Mouse (Mus musculus): Measurements from ENCODE around the gene Txndc12.

Txndc12 gene

DNA sequence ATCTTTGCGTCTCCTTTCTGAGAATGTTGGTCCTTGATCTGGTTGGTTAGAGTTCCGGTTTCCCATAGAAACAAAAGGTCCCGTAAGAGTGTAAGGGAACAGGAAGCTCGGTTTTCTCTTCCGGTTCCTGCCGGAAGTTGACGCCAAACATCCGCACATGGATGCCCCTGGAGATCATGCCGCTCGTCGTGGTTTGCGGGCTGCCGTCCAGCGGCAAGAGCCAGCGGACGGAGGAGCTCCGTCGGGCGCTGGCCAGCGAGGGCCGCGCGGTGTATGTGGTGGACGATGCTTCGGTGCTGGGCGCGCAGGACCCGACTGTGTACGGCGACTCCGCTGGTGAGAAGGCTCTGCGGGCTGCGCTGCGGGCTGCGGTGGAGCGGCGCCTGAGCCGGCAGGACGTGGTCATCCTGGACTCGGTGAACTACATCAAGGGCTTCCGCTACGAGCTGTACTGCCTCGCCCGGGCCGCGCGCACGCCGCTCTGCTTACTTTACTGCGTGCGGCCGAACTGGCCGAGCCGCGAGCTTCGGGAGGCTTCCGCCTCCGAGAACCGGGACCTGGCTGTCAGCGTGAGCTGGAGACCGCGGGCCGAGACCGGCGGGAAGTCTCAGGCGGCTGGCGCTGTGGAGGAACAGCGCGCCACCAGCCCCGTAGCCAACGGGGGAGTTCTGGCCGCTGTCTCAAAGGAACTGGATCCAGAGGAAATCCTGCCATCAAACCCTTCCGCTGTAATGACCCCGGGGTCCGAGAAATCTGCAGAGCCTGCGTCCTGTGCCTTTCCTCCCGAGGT lies 13.5 kb downstream of the Txndc12 start, which contains the start of gene Kti12:
TSS of gene Kti12 (plus strand) at position 71 of the 790 bp plus-strand sequence.
- DNase-seq: peak; percentile 71 to 73

DNA sequence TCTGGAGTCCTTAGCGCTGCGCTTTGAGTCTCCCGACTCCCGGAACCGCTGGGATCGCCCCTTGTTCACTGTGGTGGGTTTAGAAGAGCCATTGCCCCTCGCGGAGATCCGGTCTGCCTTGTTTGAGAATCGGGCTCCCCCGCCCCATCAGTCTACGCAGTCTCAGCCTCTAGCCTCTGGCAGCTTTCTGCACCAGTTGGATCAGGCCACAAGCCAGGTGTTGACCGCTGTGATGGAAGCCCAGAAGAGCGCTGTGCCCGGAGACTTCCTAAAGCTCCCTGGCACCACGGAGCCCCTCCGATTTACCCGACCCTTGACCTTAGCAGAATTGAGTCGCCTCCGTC lies 14.1 kb downstream of the Txndc12 start, which contains the start of gene A730015C16Rik:
TSS of gene A730015C16Rik (minus strand) at position 115 of the 344 bp plus-strand sequence.
- peak; percentile 12 to 32 for DNase-seq

DNA sequence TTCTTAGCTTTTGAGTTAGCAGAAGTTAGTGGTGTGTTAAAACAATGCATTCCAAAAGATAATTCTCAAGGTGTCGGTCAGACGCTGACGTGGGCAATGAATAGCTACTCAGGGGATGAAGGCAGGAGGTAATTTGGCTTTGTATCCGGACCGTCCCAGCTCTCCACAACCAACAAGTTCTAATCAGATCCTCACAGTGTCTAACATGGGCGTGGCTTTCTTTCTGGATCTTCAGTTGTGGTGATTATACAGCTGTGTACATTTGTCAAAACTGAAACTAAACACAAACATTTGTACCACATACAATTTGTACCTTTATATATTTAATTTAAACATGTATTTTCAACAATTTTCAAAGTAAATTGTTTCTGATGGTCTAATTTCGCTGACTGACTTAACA lies 32.4 kb downstream of the Txndc12 start:
- DNase-seq: no peak

DNA sequence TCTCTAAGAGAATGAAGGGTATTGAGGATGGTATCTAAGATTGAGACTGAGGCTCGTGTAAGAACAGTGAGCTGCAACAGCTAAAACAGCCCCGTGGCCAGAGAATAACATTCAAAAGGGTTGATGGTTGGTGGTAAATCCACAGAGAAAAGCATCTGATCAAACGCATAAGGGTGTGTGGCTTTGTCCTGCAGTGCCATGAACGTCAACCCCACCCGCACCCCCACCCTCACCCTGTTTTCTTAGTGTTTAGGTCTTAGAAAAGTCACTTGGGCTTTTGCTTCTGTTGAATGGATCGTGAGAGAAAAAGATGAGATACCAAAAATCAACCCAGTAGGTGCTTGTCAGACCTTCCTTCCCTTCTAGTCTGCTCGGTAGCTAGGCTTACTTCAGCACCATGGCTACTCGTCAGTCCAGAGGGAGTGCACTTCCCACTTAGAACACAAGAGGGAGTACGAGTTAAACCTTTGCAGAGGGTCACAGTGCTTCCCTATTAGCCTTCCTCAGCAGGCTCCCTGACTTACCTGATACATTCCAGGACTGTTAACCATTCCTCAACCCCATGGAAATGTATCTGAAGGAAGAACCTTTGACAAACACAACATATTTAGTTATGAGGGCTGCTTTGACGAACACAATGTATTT lies 35.5 kb downstream of the Txndc12 start:
- DNase-seq: peak; percentile 27 to 53

DNA sequence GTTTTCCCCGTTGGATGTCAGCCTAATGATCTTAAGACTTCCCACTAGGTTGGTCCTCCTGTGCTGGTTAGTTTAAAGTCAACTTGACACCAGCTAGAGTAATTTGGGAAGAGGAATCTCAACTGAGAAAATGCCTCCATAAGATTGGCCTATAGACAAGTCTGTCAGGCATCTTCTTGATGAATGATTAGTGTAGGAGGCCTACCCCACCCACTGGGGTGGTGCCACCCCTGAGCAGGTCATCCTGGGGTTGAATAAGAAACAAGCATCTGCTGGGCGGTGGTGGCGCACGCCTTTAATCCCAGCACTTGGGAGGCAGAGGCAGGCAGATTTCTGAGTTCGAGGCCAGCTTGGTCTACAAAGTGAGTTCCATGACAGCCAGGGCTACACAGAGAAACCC lies 39.3 kb downstream of the Txndc12 start:
- no peak for DNase-seq

DNA sequence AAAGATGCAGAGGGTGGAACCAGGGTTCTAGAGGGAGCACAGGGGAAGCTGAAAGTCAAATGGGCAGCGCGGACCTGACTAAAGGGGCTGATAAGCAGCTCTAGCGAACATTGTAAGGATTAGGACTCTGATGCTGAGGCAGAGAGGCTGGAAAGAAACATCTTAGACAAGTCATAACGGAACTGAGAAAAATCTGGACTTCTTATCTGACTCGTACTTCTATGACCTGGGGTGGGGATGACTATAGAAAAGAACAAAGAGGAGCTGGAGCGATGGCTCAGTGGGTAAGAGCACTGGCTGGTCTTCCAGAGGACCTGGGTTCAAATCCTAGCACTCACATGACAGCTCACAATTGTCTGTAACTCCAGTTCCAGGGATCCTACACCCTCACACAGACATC lies 43.5 kb downstream of the Txndc12 start:
- no peak for DNase-seq

DNA sequence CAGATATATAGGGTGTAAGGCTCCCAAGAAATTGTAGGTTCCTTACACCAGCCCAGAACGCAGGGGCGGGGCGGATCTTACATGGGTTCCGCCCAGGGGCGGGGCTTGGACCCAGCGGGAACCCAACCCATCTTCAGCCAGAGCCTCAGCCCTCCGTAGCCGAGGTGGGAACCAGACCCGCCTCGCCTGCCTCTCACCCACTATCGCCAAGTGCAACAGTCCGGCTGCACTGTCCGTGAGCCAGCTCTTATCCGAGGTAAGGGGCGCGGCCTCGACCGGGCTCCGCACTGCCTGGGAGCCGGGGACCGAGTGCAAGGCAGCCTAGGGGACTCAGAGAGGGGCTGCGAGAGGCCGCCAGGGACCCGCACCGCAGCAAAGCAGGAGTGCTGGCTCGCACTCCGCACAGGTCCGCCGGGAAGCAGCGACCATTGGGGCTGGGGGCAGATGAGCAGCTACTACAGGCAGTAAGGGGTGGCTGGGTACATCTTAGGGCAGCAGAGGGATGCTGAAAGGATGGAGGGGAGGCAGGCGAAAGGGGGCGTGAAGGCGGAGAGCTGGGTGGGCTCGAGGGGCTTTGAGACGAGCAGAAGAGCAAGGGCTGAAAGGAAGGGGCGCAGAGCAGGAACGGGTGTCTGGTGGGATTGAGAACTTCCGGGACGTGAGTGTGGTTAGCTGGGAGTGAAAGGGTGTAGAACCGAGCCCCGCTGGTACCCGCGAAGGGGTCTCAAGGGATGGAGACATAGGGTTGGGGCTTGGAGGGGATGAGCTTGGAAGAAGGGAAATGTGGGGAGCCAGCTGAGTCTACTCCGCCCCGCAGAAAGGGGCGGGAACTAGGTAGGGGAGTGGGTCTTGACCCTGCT lies 44.8 kb downstream of the Txndc12 start, which contains the start of gene Rab3b:
TSS of gene Rab3b (plus strand) at position 101 of the 860 bp plus-strand sequence.
- peak; percentile 55 to 60 for DNase-seq

DNA sequence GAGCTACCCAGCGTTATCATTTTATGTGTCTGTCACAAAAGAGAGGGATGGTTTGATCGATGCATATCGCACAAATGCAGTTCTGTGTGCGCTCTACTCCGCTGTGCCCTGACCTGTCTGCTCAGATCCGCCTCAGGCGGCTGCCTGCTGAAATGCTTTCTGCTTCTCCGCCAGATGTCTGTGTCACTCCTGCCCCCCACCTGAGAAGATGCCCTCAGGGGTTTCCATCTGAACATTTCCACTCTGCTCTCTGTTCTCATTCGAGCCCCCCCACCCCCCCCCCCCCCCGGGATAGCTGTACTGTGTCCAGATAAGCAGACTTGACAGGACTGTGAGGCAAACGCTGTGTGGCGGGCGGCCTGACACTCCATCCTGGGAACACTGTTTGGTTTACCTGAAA lies 49.4 kb downstream of the Txndc12 start:
- no peak for DNase-seq

DNA sequence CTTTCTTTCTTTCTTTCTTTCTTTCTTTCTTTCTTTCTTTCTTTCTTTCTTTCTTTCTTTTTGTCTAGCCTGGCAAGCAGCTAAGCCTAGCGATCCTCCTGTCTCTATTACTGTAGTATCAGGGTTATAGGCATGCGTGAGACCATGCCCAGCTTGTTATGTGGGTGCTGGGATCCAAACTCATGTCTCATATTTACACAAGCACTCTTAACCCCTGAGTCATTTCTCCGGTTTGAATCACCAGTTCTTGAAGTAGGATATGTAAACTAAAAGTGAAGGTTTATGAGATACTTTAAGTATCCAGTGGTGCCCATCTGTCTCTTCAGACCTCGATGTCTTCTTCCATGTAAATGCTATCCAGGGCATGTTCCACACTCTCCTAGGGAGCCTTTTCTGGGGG lies 53.1 kb downstream of the Txndc12 start:
- no peak for DNase-seq

DNA sequence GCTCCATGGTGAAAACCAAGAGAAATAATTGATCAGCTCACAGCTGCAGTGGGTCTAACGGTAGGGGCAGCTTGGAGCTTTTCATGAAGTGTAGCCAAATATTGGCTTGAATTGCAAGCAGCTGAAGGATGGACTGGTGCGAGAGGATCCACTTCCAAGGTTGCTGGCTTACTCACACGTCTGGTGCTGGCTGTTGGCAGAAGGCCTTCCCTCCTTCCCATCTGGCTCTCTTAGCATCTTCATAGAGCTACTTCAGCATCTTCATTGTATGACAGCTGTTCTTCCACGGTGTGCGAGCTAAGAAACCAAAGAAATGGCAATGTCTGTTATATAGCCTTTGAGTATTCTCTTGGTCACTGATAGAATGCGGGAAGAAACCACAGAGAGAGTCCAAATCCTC lies 56.5 kb downstream of the Txndc12 start:
- DNase-seq: no peak

DNA sequence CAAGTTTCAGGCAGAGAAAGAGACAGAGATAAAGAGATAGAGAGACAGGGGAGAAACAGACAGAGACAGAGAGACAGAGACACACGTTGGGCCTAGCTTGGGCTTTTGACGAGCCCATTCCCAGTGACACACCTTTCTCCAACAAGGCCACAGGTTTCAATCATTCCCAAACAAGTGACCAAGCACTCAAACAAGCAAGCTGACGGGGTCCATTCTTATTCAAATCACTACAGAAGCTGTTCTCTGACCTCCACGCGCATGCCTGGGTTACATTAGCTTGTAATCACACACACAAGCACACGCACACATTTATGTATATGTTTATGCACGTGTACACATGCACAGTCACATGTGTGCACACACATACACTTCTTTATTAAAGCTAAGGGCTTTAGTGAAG lies 66.0 kb downstream of the Txndc12 start:
- DNase-seq: no peak

DNA sequence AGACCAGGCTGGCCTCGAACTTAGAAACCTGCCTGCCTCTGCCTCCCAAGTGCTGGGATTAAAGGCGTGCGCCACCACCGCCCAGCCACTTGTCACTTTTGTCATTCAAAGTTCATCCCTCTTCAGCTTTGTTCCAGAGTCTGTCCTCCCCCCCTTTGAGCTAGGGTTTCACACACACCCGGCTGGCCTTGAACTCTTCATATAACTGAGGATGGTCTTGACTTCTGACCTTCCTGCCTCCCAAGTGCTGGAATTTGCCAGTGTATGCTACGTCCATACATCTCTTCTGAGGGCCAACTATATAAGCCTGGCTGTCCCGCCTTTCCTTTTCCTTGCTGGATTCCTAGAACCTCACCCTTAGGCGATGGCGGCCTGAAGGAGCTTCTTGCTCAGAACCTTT lies 68.5 kb downstream of the Txndc12 start:
- DNase-seq: no peak

DNA sequence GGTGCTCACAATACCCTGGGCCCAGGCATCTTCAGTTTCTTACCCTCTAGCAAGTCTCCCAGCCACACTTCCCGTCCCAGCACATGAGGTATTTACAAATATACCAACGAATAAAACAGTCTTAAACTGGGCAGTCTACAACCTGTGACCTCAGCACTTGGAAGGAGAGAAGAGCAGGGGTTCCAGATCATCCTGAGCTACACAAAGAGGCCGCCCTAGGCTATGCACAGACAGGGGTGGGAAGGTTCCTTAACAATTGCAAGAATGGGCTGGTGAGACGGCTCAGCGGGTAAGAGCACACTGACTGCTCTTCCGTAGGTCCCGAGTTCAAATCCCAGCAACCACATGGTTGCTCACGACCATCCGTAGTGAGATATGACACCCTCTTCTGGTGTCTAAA lies 68.9 kb downstream of the Txndc12 start:
- DNase-seq: no peak

DNA sequence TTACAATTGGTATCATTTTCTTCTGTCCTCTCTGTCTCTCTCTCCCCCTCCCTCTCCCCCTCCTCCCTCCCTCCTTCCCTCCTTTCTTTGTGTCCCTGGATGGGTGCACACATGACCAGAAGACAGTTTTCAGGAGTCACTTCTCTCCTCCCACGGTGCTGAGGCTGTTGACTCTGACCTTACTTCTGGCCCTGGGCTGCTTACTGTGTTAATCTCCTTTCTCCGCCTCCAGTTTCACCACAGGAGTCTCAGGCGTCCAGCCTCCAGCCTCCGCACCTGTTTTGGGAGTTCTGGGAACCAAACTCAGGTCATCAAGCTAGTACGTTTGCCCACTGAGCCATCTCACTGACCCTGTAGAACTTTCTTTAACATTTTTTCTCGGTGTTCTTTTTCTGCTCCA lies 69.7 kb downstream of the Txndc12 start:
- no peak for DNase-seq

DNA sequence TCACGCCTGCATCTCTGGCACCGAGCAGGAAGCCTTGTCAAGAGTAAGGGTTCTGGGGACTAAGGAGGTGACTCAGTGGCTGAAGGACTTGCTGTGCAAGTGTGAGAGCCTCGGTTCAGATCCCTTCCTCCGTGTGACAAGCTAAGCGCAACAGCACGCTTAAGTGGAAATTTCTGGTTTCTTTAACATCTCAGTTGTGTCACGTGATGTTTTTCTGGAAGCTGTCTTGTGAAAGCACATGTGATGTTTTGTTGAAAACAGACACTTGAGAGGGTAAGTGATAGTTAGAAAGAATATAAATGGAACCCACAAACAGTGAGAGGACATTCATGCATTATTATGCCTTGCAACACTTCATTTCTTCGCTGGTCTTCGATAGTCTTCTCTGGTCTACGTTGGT lies 70.4 kb downstream of the Txndc12 start:
- DNase-seq: no peak

DNA sequence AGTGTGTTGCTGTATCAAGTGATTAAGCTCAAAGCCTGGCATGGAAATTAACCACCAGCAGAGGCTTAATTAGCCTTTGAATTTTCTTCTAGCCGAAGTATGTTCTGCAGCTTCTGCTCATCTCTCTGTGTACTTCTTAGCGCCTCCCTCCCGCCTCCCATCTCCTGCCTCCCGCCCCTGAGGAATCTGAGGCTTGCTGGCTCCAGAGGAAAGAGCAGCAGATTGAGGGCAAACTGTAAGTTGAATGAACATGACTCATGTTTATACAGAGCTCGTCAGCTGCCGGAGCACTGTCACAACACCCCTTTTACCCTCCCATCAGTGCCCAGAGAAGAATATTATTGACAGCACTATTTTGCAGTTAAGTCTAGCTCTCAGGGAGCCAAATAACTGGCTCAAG lies 71.5 kb downstream of the Txndc12 start:
- no peak for DNase-seq

DNA sequence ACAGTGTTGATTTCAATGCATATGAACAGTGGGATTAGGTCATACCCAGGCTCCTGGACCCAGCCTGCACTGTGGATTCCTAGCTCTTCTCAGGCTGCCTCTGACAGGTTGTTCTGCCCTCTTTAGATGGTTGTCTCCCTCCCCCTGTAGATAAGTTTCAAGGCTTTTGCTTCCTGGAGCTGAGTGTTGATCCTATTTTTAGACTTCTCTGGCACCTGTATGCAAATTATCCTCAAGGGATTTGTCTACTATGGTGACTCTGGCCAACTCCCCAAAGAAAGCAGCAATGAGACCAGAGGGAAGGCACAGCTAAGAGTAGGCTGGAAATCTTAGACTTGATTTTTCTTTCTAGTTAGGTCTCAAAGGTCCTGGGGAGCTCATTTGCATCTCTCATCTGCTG lies 73.1 kb downstream of the Txndc12 start:
- no peak for DNase-seq

DNA sequence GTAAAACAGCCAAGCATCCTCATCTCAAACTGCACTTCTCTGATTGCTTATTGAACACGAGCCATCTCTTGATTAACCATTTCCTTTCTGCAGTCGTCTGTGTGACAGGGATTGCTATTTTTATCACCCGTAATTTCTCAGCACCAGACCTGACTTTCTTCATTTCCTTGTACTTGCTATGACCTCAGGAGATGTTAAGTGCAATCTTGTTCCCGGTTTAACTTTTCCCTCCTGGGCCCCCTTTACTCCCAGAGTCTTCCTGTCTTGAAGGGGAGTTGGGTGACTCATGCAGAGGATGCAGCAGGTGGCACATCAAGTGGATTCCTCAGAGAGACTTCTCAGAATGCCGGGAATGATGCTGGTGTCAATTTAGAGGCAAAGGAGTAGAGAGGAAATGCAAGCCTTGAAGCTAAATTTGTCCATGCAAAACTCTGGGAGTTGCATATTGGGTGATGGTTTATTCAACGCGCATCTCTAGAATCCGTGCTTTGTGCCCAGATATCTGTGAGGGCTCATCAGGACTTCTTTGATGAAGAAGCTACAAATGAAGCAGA lies 75.5 kb downstream of the Txndc12 start:
- DNase-seq: no peak
